In the genomic region with DNA sequence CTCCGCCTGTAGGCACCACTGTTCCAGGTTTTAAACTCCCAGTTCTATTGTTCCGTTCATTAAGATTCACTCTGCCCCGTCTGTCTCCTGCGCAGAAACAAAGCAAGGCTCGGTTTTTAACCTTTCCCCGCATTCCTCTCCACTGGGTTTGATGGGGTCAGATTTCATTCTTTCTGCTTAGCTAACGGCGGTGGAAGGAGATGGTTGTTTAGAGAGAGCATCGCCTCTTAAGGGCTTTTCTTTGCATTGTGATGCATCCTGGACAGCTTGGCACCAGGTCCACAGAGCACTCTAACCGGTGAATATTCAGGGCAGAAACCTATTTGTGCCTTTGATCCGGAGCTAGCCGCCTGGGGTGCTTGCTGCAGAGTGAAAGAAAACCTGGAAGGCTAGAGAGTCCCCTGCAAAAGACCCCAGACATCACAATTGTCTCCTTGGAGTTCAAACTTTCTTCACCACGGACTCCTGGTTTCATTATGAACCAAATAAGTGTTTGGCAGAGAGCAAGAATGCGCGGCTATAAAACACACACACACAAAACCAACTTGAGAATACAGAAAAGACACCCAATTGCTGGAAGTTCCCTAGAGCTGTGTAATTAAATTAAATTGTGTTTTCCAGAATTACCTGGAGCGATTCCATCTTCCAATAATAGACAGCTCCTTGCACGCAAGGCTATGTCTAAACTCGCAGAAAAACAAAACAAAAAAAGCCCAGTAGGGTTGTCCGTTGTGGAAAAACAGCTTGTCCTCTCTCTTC, we compare ENCODE assay signal across 8 mouse cellular contexts. TPM values are rescaled to one million over a fixed set of nuclear protein-coding genes. Genes with fewer than 3 reads are reported as not detected.
DNase-seq lines count a peak whose midpoint lies in the region; ATAC-seq and TF ChIP-seq lines count a peak whose summit lies in the region.

No protein-coding gene starts in this region.

- TF ChIP-seq POLR2A in lung, adult 2 months (IDR thresholded peaks at IDR 0.05; ENCODE audit: borderline replicate concordance, extremely low read depth, low read depth, low read length), result no peak

- H3K4me2 ChIP-seq in kidney, embryonic 14.5 days (replicated peaks; ENCODE audit: low read depth, low read length), result peak overlapping the region; percentile 28
- peak overlapping the region; percentile 49 for H3K4me2 ChIP-seq in embryonic facial prominence, embryonic 12.5 days (replicated peaks)
- peak overlapping the region; percentile 28; the same call in 1 of the 2 replicates for H3K4me2 ChIP-seq in neural tube, embryonic 14.5 days (ENCODE audit: low read depth, low read length)

- no peaks in the 10 kb centered on the region for H3K27me3 ChIP-seq in kidney, embryonic 14.5 days (ENCODE audit: control insufficient read depth, insufficient read depth, low read length)
- H3K27me3 ChIP-seq in embryonic facial prominence, embryonic 12.5 days, result no peaks in the 10 kb centered on the region
- H3K27me3 ChIP-seq in neural tube, embryonic 14.5 days (ENCODE audit: control insufficient read depth, insufficient read depth, low read length), result no peaks in the 10 kb centered on the region

- DNase-seq in kidney, postnatal 25 days, result no peak
- DNase-seq in hindlimb bud, embryonic 11.5 days (ENCODE audit: extremely low spot score, low read depth, low spot score), result peak; percentile 20
- no peak for DNase-seq in adrenal gland, adult 2 months
- no peak for DNase-seq in lung, adult 2 months

- no peaks in the 10 kb centered on the region for H3K9me3 ChIP-seq in kidney, embryonic 14.5 days (ENCODE audit: control insufficient read depth, low read length)
- no peaks in the 10 kb centered on the region for H3K9me3 ChIP-seq in embryonic facial prominence, embryonic 12.5 days
- H3K9me3 ChIP-seq in neural tube, embryonic 14.5 days (ENCODE audit: control insufficient read depth, low read length), result no peaks in the 10 kb centered on the region

- no peaks in the 10 kb centered on the region for H3K36me3 ChIP-seq in kidney, embryonic 14.5 days (ENCODE audit: control insufficient read depth, insufficient read depth, low read length)
- no peaks in the 10 kb centered on the region for H3K36me3 ChIP-seq in embryonic facial prominence, embryonic 12.5 days
- H3K36me3 ChIP-seq in neural tube, embryonic 14.5 days (ENCODE audit: control insufficient read depth, insufficient read depth, low read length), result no peaks in the 10 kb centered on the region

- ATAC-seq in kidney, embryonic 14.5 days (ENCODE audit: low FRiP score, low TSS enrichment), result no peak
- ATAC-seq in embryonic facial prominence, embryonic 12.5 days (ENCODE audit: insufficient number of reproducible peaks, insufficient read depth, low FRiP score, low TSS enrichment), result no peak
- ATAC-seq in neural tube, embryonic 14.5 days (ENCODE audit: low read depth), result peak; percentile 70
- ATAC-seq in erythroid progenitor cell, adult 5-6 weeks (replicated peaks; ENCODE audit: low FRiP score, poor library complexity, severe bottlenecking), result no peak

- H3K4me1 ChIP-seq in kidney, embryonic 14.5 days (ENCODE audit: control insufficient read depth, insufficient read depth, low read length), result peaks cover 6% of the 10 kb centered on the region; the same call in 1 of the 2 replicates
- peaks cover 20% of the 10 kb centered on the region; the same call in 1 of the 2 replicates for H3K4me1 ChIP-seq in embryonic facial prominence, embryonic 12.5 days
- peaks cover 30% of the 10 kb centered on the region for H3K4me1 ChIP-seq in neural tube, embryonic 14.5 days (ENCODE audit: control insufficient read depth, insufficient read depth, low read length)
- H3K4me1 ChIP-seq in lung, adult 2 months (ENCODE audit: control insufficient read depth, insufficient read depth, low read length), result no peaks in the 10 kb centered on the region

- H3K9ac ChIP-seq in kidney, embryonic 14.5 days (ENCODE audit: low read depth, low read length), result 0 out of 2 replicates have a peak overlapping the region, but pooled peaks have one; percentile 31
- H3K9ac ChIP-seq in embryonic facial prominence, embryonic 12.5 days, result no peak overlapping the region
- H3K9ac ChIP-seq in neural tube, embryonic 14.5 days (replicated peaks; ENCODE audit: low read depth, low read length), result no peak overlapping the region

- H3K27ac ChIP-seq in kidney, embryonic 14.5 days (ENCODE audit: low read depth, low read length), result no peak overlapping the region
- H3K27ac ChIP-seq in embryonic facial prominence, embryonic 12.5 days, result peak overlapping the region; percentile 47
- peak overlapping the region; percentile 55 for H3K27ac ChIP-seq in neural tube, embryonic 14.5 days (ENCODE audit: low read depth, low read length)

- no peak for TF ChIP-seq CTCF in lung, adult 2 months (IDR thresholded peaks at IDR 0.05; ENCODE audit: insufficient read depth, low read length)

- 12% methylated on average over 19 of the region's 19 CpGs for WGBS in kidney, embryonic 14.5 days
- 5% methylated on average over 19 of the region's 19 CpGs for WGBS in embryonic facial prominence, embryonic 12.5 days
- 3% methylated on average over 19 of the region's 19 CpGs for WGBS in neural tube, embryonic 14.5 days
- 19% methylated on average over 19 of the region's 19 CpGs for WGBS in lung, adult 2 months

- 0 out of 2 replicates have a peak overlapping the region, but pooled peaks have one; percentile 10 for H3K4me3 ChIP-seq in kidney, embryonic 14.5 days (ENCODE audit: low read length)
- peak overlapping the region; percentile 0; the same call in 1 of the 2 replicates for H3K4me3 ChIP-seq in embryonic facial prominence, embryonic 12.5 days
- no peak overlapping the region for H3K4me3 ChIP-seq in neural tube, embryonic 14.5 days (ENCODE audit: low read depth, low read length)
- no peak overlapping the region for H3K4me3 ChIP-seq in lung, adult 2 months (replicated peaks; ENCODE audit: extremely low read depth, low read depth, low read length)

RNA-seq across cellular contexts. Expression of gene Dok5, which starts 40.7 kb away (rescaled TPM):
- 0.81 and 0.85 TPM in 2 replicates for polyA plus RNA-seq in kidney, embryonic 14.5 days (2014; fragmentation: Nextera tagmentation; extraction: Ambion mirVana)
- polyA plus RNA-seq in embryonic facial prominence, embryonic 12.5 days (2016; fragmentation: Nextera tagmentation; extraction: Ambion mirVana), result 8.9 and 10.4 TPM in 2 replicates
- 73.7 and 74.4 TPM in 2 replicates for polyA plus RNA-seq in neural tube, embryonic 14.5 days (2014; fragmentation: Nextera tagmentation; extraction: Ambion mirVana)
- under 1 TPM; 0.26 to 0.41 TPM for total RNA-seq in adrenal gland, adult 2 months (2021)
- 0.27 and 0.45 TPM in 2 replicates for polyA plus RNA-seq in adrenal gland, adult 2 months (2012; rRNA removed)
- not detected in 2 replicates for total RNA-seq in erythroid progenitor cell, adult 5-6 weeks (2015; ENCODE audit: low replicate concordance)
- not detected in 2 replicates for total RNA-seq in erythroid progenitor cell, adult 5-6 weeks (2017; ENCODE audit: low replicate concordance)
- 0.10 and 0.50 TPM in 2 replicates for polyA plus RNA-seq in lung, adult 2 months (2012; rRNA removed)

Comparison
In these comparisons a context has a peak if more than half of its experiments do, and no peak if none do; other contexts are left out.
1. H3K4me3 ChIP-seq: peak in kidney, embryonic 14.5 days (single experiment) and embryonic facial prominence, embryonic 12.5 days (single experiment); none in neural tube, embryonic 14.5 days (single experiment) and lung, adult 2 months (single experiment).
2. Peak in every context shown above with its lines, with median percentiles within 50 percentile points of each other: H3K4me2 ChIP-seq.